Mouse (Mus musculus) gastrocnemius, postnatal 4 days (tissue): ENCODE results near the gene Gna11. TPM values are rescaled to one million over a fixed set of nuclear protein-coding genes. Genes with fewer than 3 reads are reported as not detected.
A peak's percentile ranks its signal among the peaks of the same experiment; 100 is the strongest.

Source experiments
- DNase-seq, 2 experiments: peaks; one replicate each; pipeline ENCODE4 v3.0.0; 2021 to 2022; ENCODE audit warnings: low spot score in 2 of 2, mixed read lengths in 2 of 2
- long read RNA-seq, 2 experiments: library from polyadenylated mRNA; stranded (forward); transcript quantifications; one replicate each; pipeline ENCODE4 v2.0.0; 2021
- total RNA-seq, 2 experiments: library from RNA; stranded (reverse); gene quantifications; 2 replicates each; pipeline ENCODE4 v1.2.3; 2021

The Gna11 gene
- 10 to 100 TPM; 56.8 to 59.5 TPM for total RNA-seq
- long read RNA-seq, experiment 1, transcript Gna11-201 (7 exons, 3,414 nt): major isoform, 93 of 114 reads
- long read RNA-seq, experiment 1, partial matches to known transcripts: 2 of 114 reads
- long read RNA-seq, experiment 1, other reads (novel, unspliced or antisense): 19 of 114 reads
- long read RNA-seq, experiment 2, transcript Gna11-201 (7 exons, 3,414 nt): major isoform, 118 of 152 reads
- long read RNA-seq, experiment 2, partial matches to known transcripts: 3 of 152 reads
- long read RNA-seq, experiment 2, other reads (novel, unspliced or antisense): 30 of 152 reads

GRCm38 (mm10) chr10:81545161-81545747, at the start of gene Gna11:
TSS of gene Gna11 (minus strand) at chr10:81545190.
- peak; percentile 100 for DNase-seq

GRCm38 (mm10) chr10:81593935-81594334, 48.9 kb upstream of the Gna11 start:
- no peak for DNase-seq

GRCm38 (mm10) chr10:81593223-81593622, 48.2 kb upstream of the Gna11 start:
- DNase-seq: no peak

DNA sequence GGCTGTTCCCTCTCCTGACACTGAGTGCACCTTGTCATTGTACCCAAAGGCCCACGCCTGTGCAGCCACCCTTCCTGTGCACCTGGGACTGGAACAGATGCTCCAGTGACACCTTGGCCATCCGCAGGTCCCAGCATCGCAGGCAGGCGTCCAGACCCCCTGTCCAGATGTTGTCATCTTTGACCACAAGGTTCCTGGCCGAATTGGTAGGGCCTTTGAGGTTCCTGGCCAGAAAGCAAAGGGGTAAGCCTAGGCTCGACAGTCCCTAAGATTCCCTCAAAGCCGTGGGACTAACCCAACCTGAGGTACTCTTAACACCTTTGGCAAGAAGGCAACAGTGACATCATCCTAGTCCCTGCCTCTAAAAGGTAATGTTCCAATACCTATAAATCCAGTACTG, 47.6 kb upstream of the Gna11 start:
- DNase-seq: no peak

GRCm38 (mm10) chr10:81591846-81592245, 46.9 kb upstream of the Gna11 start:
- DNase-seq: no peak

DNA sequence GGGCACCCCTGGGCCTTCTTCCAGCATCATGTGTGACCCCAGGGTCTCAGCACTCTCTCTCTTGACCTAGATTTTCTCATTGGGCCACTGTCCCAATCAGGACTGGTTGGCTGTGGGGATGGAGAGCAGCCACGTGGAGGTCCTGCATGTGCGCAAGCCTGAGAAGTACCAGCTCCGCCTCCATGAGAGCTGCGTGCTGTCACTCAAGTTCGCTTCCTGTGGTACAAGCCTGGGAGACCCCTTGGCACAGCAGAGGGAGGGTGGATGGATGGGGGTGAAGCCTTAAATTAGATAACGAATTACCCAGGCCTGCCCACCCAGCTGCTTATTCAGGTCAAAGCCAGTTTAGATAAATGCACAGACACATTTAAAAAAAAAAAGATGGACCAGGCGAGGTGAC, 43.7 kb upstream of the Gna11 start:
- no peak for DNase-seq

DNA sequence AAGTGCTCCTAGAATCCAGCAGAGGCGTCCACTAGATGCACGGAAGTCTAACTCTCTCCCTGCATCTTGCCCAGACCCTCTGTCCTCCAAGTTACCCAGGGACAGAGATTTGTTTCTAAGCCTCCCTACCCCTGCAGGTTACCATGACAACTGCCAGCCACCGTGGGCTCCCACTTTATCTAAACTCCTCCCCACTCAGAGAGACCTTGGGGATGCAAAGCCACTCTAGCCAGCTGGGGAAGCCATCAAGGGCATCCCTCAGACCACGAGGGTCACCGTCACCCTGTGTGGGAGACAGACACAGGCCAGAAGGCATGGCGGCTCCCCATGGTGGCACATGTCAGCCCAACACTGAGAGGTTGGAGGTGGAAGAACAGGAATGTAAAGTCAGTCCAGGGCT, 38.4 kb upstream of the Gna11 start:
- DNase-seq: no peak

GRCm38 (mm10) chr10:81580441-81581070, 35.6 kb upstream of the Gna11 start:
- no peak for DNase-seq

- no peak for DNase-seq
Measured at GRCm38 (mm10) chr10:81579967-81580366, 35.0 kb upstream of the Gna11 start.

DNA sequence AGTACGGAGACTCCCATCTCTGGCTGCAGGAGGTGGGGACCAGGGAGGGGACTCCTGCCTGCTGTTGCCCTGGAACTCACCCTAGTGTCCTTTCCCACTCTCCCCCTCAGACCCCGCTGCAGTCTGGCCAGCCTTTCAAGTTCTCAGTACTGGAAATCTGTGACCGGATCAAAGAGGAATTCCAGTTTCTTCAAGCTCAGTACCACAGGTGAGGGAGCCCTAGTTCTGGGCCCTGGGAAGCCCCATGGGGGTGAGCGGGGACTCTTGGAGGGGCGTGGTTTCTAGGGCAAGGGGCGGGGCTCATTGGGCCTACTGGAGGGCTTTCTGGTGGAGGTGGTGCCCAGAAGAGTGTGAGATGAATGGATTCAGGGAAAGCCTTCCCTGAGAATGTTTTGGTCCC, 30.7 kb upstream of the Gna11 start:
- DNase-seq: no peak

GRCm38 (mm10) chr10:81575208-81575631, 30.2 kb upstream of the Gna11 start:
- peak in 1 of 2 experiments; percentile 58 for DNase-seq

DNA sequence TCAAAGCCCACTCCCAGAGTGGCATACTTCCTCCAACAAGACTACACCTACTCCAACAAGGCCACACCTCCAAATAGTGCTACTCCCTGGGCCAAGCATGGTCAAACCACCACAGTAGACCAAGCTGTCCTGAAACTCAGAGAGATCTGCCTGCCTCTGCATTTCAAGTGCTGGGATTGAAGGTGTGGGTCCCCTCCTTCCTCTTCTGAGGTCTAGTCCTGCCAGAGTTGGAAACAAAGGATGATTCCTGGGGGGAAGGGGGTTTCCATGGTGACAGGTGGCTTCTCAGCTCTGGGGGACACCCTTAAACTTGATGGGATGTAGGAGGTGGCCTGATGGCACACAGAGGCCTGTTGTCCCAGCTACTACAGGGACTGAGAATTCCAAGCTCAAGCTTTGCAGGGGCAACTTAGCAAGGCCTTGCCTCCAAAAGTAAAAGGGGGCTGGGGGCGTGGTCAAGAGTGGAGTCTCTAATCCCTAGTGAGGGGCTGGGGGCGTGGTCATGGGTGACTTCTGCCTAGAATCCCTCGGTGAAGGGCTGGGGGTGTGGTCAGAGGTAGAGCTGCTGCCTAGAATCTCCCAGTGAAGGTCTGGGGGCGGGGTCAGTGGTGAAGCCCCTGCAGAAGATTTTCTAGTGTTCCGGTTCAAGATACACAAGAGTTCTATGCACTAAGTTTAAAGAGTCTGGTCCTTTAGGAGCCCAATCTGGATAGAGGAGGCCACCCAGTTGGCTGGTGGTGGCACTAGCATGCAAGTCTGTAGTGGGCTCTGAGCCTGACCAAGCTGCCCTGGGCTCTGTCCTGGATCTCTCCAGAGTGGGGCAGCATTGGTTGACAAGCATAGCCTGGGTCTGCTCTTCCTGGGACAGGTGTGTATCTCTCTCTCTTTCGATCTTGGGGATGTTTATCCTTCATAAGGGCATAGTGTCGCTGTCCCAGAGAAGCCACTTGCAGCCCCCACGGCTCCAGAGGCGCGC, 29.4 kb upstream of the Gna11 start, which contains the start of gene Tle2:
TSS of gene Tle2 (plus strand) at position 481 of the 976 bp plus-strand sequence.
- no peak for DNase-seq

DNA sequence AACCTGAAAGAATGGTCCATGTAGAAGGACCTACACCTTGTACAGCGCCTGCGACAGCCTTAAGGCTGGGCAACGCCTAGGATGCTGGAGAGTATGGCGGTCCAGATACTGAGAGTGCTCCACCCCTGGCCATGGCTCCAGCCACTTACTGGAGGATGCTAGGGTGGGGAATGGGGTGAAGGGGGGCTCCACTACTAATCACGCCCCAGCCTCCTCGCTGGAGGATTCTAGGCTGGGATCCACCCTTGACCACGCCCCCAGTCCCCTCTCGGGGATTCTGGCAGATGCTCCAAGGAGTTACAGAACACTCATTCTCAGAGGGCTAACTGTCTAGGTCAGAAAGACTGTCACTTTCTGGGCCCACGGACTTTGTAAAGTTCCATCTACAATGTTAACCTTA, 28.0 kb upstream of the Gna11 start:
- peak in 1 of 2 experiments; percentile 45 for DNase-seq

DNA sequence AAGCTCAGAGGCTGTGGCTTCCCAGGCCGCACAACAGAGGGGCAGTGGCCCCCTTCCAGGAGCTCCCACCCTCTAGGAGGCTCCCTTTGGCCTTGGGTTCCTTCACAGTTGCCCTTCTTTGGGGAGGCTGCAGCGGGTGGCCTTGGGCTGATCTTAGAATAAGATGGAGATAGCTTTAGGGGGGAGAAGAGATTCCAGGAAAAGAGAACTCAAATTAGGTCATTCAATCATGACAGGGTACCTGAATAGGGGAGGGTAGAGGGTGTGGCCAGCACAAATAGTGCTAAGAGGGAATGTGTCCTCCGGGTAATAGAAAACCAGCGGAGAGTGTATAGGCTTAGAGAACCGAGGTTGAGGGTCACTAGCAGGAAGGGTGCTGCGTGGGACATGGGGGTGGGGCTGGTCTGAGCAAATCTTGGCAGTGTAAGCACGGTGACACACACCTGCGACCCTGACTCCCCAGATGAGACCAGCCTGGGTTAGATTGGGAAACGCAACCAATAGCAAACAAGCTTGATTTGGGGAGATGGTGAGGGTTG, 27.2 kb upstream of the Gna11 start:
- DNase-seq: no peak

DNA sequence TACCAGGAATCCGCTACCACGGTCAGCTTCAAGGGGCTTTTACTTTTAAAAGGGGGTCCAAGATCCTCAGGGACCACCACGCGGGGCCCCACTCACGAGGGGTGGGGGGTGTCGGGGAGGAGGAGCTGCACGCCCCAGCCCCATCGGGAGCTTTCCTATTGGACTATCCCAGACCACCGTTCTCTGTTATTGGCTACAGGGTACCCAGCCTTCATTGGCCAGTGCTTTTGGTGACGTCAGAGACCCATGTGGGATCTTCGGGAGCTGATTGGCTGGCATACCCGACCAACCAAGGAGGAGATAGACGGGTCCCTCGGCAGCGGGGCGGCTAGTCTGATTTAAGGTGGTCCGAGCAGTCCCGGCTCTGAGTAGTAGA, 26.5 kb upstream of the Gna11 start:
- DNase-seq: peak; percentile 95 to 97

DNA sequence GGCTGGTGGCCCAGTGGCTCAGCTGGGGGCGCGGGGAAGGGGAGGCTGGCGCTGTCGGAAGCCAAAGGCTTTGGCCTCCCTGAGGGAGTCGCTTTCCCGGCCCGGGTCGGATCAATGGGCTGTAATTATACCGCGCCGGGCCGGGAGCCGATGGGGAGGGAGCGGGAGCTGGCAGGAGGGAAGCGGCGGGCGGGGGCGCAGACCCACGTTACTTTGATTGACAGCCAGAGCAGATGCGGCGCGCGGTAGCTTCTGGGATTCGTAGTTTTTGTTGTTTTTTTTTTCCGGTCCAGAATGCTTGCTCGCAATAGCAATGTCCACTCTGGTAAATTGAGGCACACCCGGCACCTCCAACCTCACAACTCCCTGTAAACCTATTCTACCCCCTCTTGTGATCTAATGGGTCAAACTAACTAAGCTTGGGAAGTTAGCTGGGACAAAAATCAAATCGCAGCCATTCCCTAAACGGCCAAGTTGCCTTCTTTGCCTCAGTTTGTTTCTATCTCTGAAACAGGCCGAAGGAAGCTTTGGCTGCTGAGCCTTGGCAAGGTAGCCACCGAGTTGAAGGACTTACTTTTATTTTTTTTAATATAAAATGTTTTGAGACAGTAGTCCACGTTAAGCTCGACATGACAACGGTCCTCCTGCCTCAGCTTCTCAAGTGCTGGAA, 26.0 kb upstream of the Gna11 start:
- peak; percentile 93 to 96 for DNase-seq

GRCm38 (mm10) chr10:81570238-81570800, 25.3 kb upstream of the Gna11 start:
- no peak for DNase-seq

- DNase-seq: no peak
Measured at GRCm38 (mm10) chr10:81569507-81570237, 24.7 kb upstream of the Gna11 start.
